8 mouse cellular contexts compared by ENCODE assay signal in the genomic region with DNA sequence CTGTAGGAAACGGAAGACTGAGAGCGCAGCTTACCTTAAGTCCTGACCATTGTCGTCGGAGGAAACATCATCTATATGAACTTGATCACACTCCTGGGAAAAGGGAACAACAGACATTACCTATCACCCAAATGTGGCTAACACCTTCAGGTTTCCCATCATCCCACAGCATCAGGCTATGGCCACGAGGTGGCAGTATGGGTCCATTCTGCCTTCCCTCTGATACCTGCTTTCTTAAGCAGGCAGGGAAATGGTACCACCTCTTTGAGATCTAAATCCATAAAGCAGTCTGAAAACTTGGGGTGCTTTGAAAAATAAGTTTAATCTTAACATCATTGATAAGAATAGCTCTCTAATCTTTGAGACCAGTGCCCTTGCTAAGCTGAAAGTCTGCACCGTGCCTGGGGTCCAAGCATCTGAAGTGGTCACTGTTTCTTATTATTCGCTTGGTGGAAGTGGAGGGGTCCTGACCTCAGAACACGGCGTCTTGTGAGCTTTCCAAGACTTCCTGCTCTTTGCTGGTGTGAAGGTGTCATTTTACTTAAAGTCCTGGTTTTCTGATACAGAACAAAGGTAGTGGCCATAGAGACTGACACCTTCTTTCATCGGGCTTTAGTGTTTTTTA.
A peak's percentile ranks its signal among the peaks of the same experiment; 100 is the strongest.
DNase-seq lines count a peak whose midpoint lies in the region; ATAC-seq and TF ChIP-seq lines count a peak whose summit lies in the region.

No protein-coding gene starts in this region.

- peak; percentile 57; the same call in 1 of the 2 replicates for ATAC-seq in liver, embryonic 14.5 days (ENCODE audit: insufficient read depth)

- no peaks in the 10 kb centered on the region for H3K9me3 ChIP-seq in liver, embryonic 14.5 days (ENCODE audit: control insufficient read depth, low read length)

- no peak overlapping the region; a peak in 1 of 4 replicates for H3K4me3 ChIP-seq in liver, embryonic 14.5 days (ENCODE audit: insufficient read depth in 1 of 2, low read depth in 2 of 2, low read length in 2 of 2)

- TF ChIP-seq EP300 in liver, embryonic 14.5 days (IDR thresholded peaks at IDR 0.05; ENCODE audit: low read depth), result no peak

- peak; percentile 6 for DNase-seq in CD4-positive helper T cell, adult 2 months (ENCODE audit: low read depth, low spot score)
- DNase-seq in adrenal gland, postnatal 25 days, result peak; percentile 79
- peak; percentile 70 for DNase-seq in embryo, embryonic 9.5 days (ENCODE audit: extremely low spot score)
- DNase-seq in gonadal fat pad, adult 2 months (ENCODE audit: low read depth), result peak; percentile 3
- peak; percentile 11 for DNase-seq in large intestine, adult 2 months (ENCODE audit: low read depth, low spot score)
- DNase-seq in liver, embryonic 14.5 days (ENCODE audit: low read depth in 3 of 3, low spot score in 3 of 3), result peak; percentile 23 to 29 (median 26)
- DNase-seq in ovary, adult 18-20 months (ENCODE audit: low spot score), result peak; percentile 25
- DNase-seq in thymus, postnatal 25 days, result peak; percentile 39

- peaks cover 0 to 5% of the 10 kb centered on the region in 2 experiments; a peak in 2 of 4 replicates for H3K4me1 ChIP-seq in liver, embryonic 14.5 days (replicated peaks; ENCODE audit: control insufficient read depth in 2 of 2, insufficient read depth in 2 of 2, low read length in 1 of 2)

- no peak overlapping the region for H3K27ac ChIP-seq in liver, embryonic 14.5 days

- peak; percentile 92 for TF ChIP-seq CTCF in liver, embryonic 14.5 days (IDR thresholded peaks at IDR 0.05; ENCODE audit: low read depth)

- H3K4me2 ChIP-seq in liver, embryonic 14.5 days (ENCODE audit: low read depth), result peak overlapping the region; percentile 47

- 42% methylated on average over 10 of the region's 10 CpGs for WGBS in large intestine, adult 2 months
- WGBS in liver, embryonic 14.5 days (ENCODE audit: insufficient replicate concordance), result 43% methylated on average over 10 of the region's 10 CpGs

- H3K27me3 ChIP-seq in liver, embryonic 14.5 days (ENCODE audit: control insufficient read depth, insufficient read depth, low read length), result no peaks in the 10 kb centered on the region

- no peaks in the 10 kb centered on the region for H3K36me3 ChIP-seq in liver, embryonic 14.5 days (replicated peaks; ENCODE audit: control insufficient read depth, insufficient read depth, low read depth)

- no peak overlapping the region for H3K9ac ChIP-seq in liver, embryonic 14.5 days (replicated peaks)

Comparison
In these comparisons a context has a peak if more than half of its experiments do, and no peak if none do; other contexts are left out.
1. DNase-seq: peak in every context shown above with its lines; median percentile 79 in adrenal gland, postnatal 25 days; 70 in embryo, embryonic 9.5 days; 39 in thymus, postnatal 25 days; 26 in liver, embryonic 14.5 days; 25 in ovary, adult 18-20 months; 11 in large intestine, adult 2 months; 6 in CD4-positive helper T cell, adult 2 months; 3 in gonadal fat pad, adult 2 months.